Mouse (Mus musculus): ENCODE results near the gene Prss12.

Gene Prss12

GRCm38 (mm10) chr3:123527806-123528507 is 81.2 kb downstream of the Prss12 start:
- DNase-seq (ENCODE audit: low read depth, low spot score): no peak

GRCm38 (mm10) chr3:123531124-123531523 is 84.4 kb downstream of the Prss12 start:
- no peak for DNase-seq (ENCODE audit: low read depth, low spot score)

DNA sequence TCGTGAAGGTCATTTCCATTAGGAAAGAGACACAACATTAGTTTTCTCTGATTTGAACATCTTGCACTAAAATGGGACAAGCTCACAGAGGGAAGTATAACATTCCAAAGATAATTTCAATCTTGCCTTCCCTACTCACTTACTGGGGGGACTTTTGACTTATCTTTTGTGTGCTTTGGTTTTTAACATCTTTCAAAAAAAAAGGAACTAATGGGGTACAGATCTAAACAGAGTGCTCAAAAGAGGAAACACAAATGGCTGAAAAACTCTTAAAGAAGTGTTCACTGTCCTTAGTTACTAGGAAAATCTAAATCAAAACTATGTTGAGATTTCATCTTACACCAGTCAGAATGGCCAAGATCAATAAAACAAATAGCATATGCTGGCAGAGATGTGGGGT is 90.6 kb downstream of the Prss12 start:
- DNase-seq (ENCODE audit: low read depth, low spot score): no peak

DNA sequence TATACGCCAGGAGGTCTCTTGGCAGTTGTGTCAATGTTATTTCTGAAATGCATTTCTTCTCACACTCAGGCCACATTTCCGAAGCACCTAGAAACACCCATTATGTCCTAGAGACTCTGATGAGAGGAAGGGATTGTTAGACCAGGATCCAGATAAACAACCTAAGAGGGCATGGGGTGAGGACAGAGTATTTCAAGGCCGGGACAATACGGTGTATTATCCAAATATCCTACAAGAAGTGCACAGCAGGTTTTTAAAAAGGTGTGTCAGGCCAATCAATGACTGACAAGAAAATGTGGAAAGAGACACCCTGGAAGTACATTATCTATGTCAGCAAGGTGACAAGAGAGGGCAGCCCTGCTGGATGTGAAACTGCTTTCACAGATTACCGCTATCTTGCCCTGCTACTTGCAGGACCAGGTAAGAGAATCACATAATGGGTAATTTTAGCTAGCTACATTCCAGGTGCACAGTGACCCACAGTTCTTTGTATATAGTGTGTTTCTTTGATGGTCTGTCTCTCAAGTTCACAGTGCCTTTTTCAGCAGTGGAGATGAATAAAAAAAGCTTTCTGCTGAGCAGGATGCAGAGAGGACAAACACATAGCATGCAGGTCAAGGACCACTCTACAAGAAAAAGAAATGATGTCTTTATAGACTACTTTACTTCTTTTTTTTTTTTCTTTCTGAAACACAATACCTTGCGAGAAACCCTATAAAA is 97.0 kb downstream of the Prss12 start:
- no peak for DNase-seq (ENCODE audit: low read depth, low spot score)

- DNase-seq (ENCODE audit: low read depth, low spot score): no peak
Measured at GRCm38 (mm10) chr3:123550487-123550886, 103.8 kb downstream of the Prss12 start.

- DNase-seq (ENCODE audit: low read depth, low spot score): no peak
Measured at GRCm38 (mm10) chr3:123553872-123554271, 107.2 kb downstream of the Prss12 start.

GRCm38 (mm10) chr3:123555254-123555865 is 108.6 kb downstream of the Prss12 start:
- DNase-seq (ENCODE audit: low read depth, low spot score): no peak

Measured in c-Kit-negative CD71-positive TER-119-positive erythroid progenitor cells, embryonic 14.5 days (primary cell).